Mouse (Mus musculus) gastrocnemius, adult 2 months (tissue): ENCODE measurements around the gene Foxn3. TPM values are rescaled to one million over a fixed set of nuclear protein-coding genes. Genes with fewer than 3 reads are reported as not detected.

Experiments used
- DNase-seq: peaks from one replicate; pipeline ENCODE4 v3.0.0; 2022
- H3K27ac ChIP-seq: fragments of 200-600 bp; 2 replicates; pipeline ENCODE4 v1.8.1; 2022; ENCODE audit warnings: mild to moderate bottlenecking
- H3K4me3 ChIP-seq: fragments of 200-600 bp; 2 replicates; pipeline ENCODE4 v1.8.1; 2022; ENCODE audit warnings: mild to moderate bottlenecking, moderate library complexity
- CTCF ChIP-seq: fragments of 200-600 bp; IDR thresholded peaks from 2 replicates; pipeline ENCODE4 v1.8.1; 2022; ENCODE audit warnings: antibody characterized with exemption, mild to moderate bottlenecking, moderate library complexity
- intact Hi-C: fragments of 180-260 bp; cut with DNase I; formaldehyde crosslinking; loops from one replicate; pipeline ENCODE4 v1.15.1; 2025
- total RNA-seq, 2 experiments: library from RNA; stranded (reverse); gene quantifications; 2 replicates each; pipeline ENCODE4 v1.2.3; 2021

The Foxn3 gene
- total RNA-seq, 2 experiments from 2014 or later = 190 to 201 TPM

DNA sequence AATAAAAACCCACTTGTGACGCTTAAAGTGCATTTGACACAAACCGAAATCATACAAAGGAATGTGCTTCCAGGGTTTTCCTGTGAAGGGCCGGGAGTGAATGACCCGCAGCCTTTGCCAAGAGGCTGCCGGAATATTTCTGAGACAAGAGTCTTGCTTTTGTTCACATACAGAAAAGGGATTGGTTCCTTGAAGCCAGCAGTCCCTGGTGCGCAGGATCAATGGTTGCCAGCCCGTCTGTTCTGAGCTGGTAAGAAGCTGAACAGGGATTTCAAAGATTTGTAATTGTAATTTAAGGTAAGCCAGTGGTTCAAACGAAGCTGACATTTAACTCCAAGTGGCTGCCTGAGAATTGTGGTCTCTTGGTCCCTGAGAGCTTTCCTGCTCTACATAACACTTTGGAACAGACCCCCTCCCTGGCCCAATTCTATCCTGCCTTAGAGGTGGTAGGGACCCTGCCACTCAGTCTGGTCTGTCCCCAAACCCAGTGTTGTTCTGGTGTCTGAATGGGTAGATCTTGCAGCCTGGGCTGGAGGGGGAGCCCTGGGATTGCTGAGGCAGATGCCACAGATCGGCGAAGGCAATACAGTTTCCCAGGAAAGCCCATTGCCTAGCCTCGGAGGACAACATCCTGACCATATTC is 388.3 kb downstream of the Foxn3 start:
- H3K27ac ChIP-seq = no peak overlapping the region
- no peak for DNase-seq
- no peak overlapping the region for H3K4me3 ChIP-seq
- TF ChIP-seq CTCF = no peak
- intact Hi-C loops = no loop called here

DNA sequence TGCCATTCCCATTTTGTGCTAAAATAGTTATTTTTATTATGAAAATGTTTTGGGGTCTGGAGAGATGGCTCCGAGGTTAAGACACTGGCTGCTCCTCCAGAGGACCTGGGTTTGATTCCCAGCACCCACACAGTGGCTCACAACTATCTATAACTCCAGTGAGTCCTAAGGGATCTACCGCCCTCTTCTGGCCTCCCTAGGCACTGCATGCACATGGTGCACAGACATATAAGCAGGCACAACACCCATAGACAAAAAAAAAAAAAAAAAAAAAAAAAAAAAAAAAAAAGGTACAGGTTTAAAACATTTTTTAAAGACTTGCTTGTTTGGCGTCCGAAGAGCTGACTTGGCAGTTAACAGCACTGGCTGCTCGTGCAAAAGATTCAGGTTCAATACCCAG is 391.2 kb downstream of the Foxn3 start:
- DNase-seq = no peak
- TF ChIP-seq CTCF = peak; percentile 21; the same call in 1 of the 2 replicates
- H3K4me3 ChIP-seq = no peak overlapping the region
- H3K27ac ChIP-seq = no peak overlapping the region
- intact Hi-C loops = no loop called here

DNA sequence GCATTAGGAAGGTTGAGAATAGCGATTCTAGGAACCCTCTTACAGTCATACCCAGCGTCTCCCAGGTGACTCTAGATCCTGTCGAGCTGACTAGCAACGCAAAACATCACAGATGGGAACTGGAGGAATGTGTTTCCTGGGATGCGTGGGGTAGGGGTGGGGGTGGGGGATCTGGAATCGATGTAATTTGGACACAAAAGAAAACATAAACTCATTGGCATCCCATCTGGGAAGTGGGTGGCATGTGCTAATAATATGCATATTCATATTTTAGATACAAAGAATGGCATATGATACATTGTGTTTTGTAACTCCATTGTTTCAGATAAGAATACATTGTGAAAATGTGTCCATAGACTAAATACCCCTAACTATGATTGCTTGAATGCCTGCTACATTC is 393.5 kb downstream of the Foxn3 start:
- no peak for TF ChIP-seq CTCF
- H3K27ac ChIP-seq = no peak overlapping the region

DNA sequence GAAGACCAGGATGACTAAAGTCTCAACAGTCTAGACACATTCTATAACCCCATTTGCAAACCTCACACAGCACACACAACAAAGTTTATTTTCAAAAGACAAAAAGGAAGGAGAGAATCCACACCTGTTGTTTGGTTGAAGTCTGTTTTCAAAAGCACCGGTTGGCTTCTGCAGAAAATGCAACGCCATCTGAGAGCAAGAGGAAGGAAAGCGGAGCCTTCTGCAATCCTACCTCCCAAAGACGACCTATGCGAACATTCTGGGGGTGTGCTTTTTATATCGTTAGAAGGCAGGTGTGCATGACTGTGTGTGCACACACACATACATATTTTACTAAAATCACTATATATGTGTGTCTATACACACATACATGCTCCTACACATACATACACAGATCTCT is 397.3 kb downstream of the Foxn3 start:
- no peak for TF ChIP-seq CTCF
- Histone ChIP-seq H3K27ac (no peak overlapping the region), H3K4me3 (no peak overlapping the region)
- intact Hi-C loops = no loop called here
- no peak for DNase-seq

More for the DNA sequence above, 393.5 kb downstream of the Foxn3 start:
- no peak overlapping the region for H3K4me3 ChIP-seq
- intact Hi-C loops = no loop called here
- DNase-seq = no peak

DNA sequence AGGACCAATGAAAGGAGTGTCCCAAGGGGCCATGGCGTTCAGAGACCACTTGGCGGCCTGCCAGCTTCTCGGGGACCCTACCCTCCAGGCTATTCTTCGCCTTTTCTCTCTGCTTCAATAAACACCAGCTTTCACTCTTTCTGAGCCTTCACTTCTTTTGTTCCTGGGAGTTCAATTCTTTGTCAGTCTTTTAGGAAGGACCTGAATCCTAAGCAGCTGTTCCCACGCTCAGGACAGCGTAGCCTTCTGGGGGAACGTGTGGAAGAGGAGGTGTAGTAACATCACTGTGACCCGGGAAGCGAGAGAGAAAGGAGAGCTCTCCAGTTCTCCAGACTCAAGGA is 400.1 kb downstream of the Foxn3 start:
- Histone ChIP-seq H3K4me3 (no peak overlapping the region), H3K27ac (no peak overlapping the region)
- intact Hi-C loops = no loop called here
- TF ChIP-seq CTCF = no peak
- no peak for DNase-seq

DNA sequence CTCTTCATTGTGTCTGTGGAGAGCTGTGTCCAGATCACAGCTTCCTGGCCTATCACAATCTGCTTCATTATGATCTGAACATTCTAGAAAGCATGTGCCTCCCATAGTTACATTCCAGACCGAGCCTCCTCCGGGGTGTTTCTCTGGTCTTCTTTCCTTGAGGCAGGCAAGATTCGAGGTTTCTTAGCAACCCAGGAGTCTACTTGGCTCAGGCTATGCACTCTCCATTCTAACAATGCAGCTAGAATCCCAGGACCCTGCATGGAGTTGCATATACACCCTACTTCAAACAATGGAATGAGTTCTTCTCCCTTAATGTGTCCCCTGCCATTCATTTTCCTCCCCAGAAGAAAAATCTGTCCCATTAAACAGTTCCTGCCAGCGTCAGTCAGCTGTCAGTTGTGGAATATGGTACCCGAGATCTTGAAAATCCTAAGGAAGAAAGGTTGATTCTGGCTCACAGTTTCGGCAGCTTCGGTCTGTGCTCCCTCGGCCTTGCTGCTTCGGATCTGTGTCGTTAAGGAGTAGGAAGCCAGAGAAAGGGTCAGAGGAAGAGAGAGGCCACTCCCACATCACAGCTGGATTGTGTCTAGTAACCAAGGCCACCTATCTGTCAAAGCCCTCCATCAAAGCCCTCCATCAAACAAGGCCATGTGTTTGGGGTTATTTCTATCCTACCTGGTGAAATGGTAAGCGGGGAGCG is 400.6 kb downstream of the Foxn3 start:
- DNase-seq = no peak
- no peak overlapping the region for H3K27ac ChIP-seq
- TF ChIP-seq CTCF = no peak
- H3K4me3 ChIP-seq = no peak overlapping the region
- intact Hi-C loops = no loop called here

DNA sequence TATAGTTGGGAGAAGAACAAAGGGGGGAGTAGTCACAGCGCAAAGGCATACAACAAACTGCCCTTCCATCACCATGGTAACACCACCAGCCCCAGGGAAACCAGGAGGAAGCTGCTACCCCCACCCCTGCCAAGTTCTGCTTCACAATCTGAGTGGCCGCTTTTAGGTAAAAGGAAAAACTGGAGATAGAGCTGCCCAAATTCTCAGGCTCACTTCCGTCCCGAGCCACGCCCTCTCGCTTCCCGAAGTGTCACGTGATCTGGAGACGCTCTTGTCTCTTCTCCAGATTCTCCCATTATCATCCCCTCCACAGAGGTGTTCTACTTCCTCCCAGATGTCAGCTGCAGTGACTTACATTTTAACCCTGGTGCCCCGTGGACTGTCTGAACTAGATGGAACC is 401.2 kb downstream of the Foxn3 start:
- intact Hi-C loops = no loop called here
- Histone ChIP-seq H3K27ac (no peak overlapping the region), H3K4me3 (peak overlapping the region; percentile 33)
- no peak for TF ChIP-seq CTCF
- DNase-seq = no peak

DNA sequence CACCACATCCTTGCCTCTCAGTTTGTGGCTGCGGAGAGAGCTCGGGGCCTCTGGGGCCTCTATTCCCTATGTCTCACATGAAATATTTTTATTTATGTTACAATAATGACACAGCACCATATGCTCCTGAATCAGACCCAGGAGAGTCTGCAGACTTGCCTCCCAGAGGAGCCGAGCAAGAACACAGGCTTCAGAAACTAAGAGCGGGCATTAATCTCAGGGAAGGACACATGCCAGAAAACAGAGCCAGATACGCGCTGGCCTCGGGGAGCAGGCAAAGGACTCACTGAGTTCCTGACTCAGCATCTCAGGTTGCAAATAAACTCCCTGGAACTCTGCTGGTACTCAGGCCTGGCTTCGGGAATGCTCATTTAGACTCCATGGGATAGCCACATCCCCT is 403.3 kb downstream of the Foxn3 start:
- peak; percentile 78 for DNase-seq
- no peak for TF ChIP-seq CTCF
- intact Hi-C loops = no loop called here
- Histone ChIP-seq H3K27ac (peak overlapping the region; percentile 78), H3K4me3 (peak overlapping the region; percentile 4; the same call in 1 of the 2 replicates)

DNA sequence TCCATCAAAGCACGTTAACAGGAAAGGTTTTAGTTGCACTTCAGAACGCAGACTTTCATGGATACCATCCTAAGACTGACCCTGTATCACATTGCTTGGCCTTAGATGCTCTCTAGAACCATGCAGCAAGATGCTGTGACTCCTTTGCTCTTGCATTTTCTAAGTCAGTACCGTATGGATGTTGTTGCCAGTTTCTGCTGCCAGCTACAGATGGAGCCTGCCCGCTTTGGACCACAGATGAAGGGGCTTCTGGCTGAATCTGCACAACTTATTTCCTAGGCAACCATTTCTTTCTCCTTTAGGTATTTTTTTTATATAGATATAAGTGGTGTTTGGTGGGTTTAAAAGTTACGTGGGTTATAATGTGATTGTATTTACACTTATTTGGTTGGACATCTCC is 407.5 kb downstream of the Foxn3 start:
- Histone ChIP-seq H3K27ac (no peak overlapping the region), H3K4me3 (no peak overlapping the region)
- DNase-seq = no peak
- TF ChIP-seq CTCF = no peak
- intact Hi-C loops = no loop called here

DNA sequence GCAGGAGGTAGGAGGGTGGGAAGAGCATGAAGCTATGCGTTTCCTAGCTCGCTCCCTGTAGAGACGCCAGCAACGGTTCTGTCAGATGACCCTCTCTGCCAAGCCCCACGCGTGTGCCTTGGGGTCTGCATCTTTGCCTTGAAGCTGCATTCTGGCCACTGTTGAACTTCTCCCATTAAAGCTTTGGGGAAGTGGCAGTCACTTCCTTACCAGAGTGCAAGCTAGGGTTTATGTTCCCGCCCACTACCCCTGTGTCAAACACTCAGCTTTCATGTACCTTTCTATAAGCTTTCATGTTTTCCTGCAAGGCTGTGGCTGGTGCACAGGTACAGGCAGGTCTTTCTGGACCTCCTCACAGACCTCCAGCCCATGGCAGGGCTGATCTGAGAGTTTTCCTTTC is 409.2 kb downstream of the Foxn3 start:
- no peak overlapping the region for H3K27ac ChIP-seq
- DNase-seq = no peak
- no peak overlapping the region for H3K4me3 ChIP-seq
- TF ChIP-seq CTCF = no peak
- intact Hi-C loops = loop anchor here (5.0 kb wide), 1 partner anchor 57 kb away; no protein-coding TSS in a partner anchor

DNA sequence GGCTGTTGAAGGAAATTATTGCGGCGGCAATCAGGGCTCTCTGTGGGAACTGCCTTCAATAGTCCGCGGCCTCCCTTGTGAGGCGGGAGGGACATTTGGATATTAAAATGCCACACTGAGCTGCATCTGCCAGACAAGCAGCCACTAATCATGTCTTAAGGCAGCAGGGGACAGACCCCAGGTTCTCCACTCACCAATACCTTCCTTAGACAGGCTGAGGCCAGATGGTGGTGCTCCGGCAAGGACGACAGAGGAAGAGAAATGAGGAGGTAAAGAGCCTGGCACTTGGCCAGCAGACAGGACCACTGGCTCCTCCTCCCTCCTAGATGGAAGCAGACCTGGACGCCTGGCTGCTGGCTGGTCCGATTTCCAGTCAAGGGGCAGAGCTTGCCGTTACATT is 409.7 kb downstream of the Foxn3 start:
- TF ChIP-seq CTCF = no peak

DNA sequence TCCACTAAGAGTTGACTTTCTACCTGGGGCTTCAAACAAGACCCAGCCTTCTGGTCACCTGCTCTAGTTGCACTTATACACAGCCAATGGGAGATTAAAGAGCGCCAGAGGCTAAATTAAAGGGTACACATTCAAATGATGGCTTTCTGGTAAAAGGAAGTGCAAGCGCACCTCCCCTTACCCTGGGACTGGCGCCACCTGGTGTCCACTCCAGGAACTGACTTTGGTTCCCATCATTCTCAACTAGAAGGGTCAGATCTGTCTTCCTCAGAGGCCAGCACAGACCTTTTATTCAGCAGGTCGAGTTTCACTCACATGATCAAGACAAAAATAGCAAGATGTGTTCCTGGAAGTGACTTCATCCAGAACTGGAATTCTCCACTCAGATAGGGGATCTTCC is 413.3 kb downstream of the Foxn3 start:
- peak; percentile 70 for DNase-seq
- intact Hi-C loops = loop anchor here (5.0 kb wide), 1 partner anchor 53 kb away; no protein-coding TSS in a partner anchor

More for the DNA sequence above, 409.7 kb downstream of the Foxn3 start:
- DNase-seq = no peak
- intact Hi-C loops = loop anchor here (5.0 kb wide), 1 partner anchor 56 kb away; no protein-coding TSS in a partner anchor
- Histone ChIP-seq H3K4me3 (no peak overlapping the region), H3K27ac (no peak overlapping the region)

DNA sequence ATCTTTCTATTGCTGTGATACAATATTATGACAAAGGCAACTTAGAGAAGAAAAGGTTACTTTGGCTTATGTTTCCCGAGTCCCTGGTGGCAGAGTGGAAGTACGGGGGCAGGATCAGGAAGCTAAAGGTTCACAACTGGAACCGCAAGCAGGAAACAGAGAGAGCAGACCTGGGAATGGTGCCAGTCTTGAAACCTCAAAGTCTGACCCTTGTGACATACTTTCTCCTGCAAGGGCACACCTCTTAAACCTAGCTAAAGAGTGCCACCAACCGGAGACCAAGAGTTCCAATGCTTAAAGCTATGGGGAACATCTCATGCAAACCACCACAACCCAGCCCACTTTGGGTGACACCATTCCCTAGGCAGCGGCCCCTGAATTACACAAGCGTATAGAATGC is 414.2 kb downstream of the Foxn3 start:
- Histone ChIP-seq H3K27ac (no peak overlapping the region), H3K4me3 (no peak overlapping the region)
- TF ChIP-seq CTCF = no peak
- intact Hi-C loops = no loop called here
- no peak for DNase-seq

More for the DNA sequence above, 413.3 kb downstream of the Foxn3 start:
- peak; percentile 85 for TF ChIP-seq CTCF
- H3K27ac ChIP-seq = no peak overlapping the region
- no peak overlapping the region for H3K4me3 ChIP-seq
